8 mouse cellular contexts compared by ENCODE assay signal in genomic region chr2:130839084-130839483, GRCm38 (mm10).
DNase-seq lines count a peak whose midpoint lies in the region; ATAC-seq and TF ChIP-seq lines count a peak whose summit lies in the region.

No protein-coding gene starts in this region.

- H3K4me2 ChIP-seq in liver, embryonic 16.5 days (ENCODE audit: low read depth, low read length), result peak overlapping the region; percentile 95

- WGBS in liver, embryonic 16.5 days (ENCODE audit: insufficient replicate concordance), result 1% methylated on average over 10 of the region's 10 CpGs

- DNase-seq in B cell, adult 2 months, result peak; percentile 9
- DNase-seq in cerebellum, postnatal 14 days, result peak; percentile 57 to 61
- peak; percentile 35 for DNase-seq in heart, adult 8-10 months (ENCODE audit: low spot score)
- peak; percentile 34 to 44 for DNase-seq in kidney, adult 8-10 months
- DNase-seq in right cerebral cortex, adult 2 months (ENCODE audit: low spot score in 2 of 2), result peak; percentile 37 to 43
- DNase-seq in urinary bladder, postnatal 25 days (ENCODE audit: low spot score), result no peak

- no peaks in the 10 kb centered on the region for H3K27me3 ChIP-seq in ES-Bruce4 (ENCODE audit: control insufficient read depth, insufficient read depth, low read length, poor library complexity, severe bottlenecking)
- no peaks in the 10 kb centered on the region for H3K27me3 ChIP-seq in liver, embryonic 16.5 days (ENCODE audit: control insufficient read depth, insufficient read depth, low read depth, low read length)

- TF ChIP-seq POLR2A in ES-Bruce4 (IDR thresholded peaks at IDR 0.05; ENCODE audit: insufficient read depth, low read length), result no peak

- peak overlapping the region; percentile 81 for H3K9ac ChIP-seq in ES-Bruce4 (ENCODE audit: low read depth, poor library complexity, severe bottlenecking)
- peak overlapping the region; percentile 84 for H3K9ac ChIP-seq in liver, embryonic 16.5 days (ENCODE audit: low read depth, low read length)

- no peaks in the 10 kb centered on the region for H3K4me1 ChIP-seq in ES-Bruce4 (ENCODE audit: control insufficient read depth, insufficient read depth, low read length)
- H3K4me1 ChIP-seq in liver, embryonic 16.5 days (ENCODE audit: control insufficient read depth, low read depth, low read length), result peaks cover 14% of the 10 kb centered on the region

- TF ChIP-seq CTCF in ES-Bruce4 (IDR thresholded peaks at IDR 0.05; ENCODE audit: low read depth, low read length), result no peak

- peak overlapping the region; percentile 84 for H3K4me3 ChIP-seq in ES-Bruce4 (ENCODE audit: low read depth, low read length)
- H3K4me3 ChIP-seq in liver, embryonic 16.5 days (ENCODE audit: low read depth, low read length), result peak overlapping the region; percentile 89

- no peak overlapping the region for H3K27ac ChIP-seq in ES-Bruce4 (ENCODE audit: insufficient read depth, low read length)
- peak overlapping the region; percentile 80 for H3K27ac ChIP-seq in liver, embryonic 16.5 days (ENCODE audit: low read length)

- 0 out of 2 replicates have a peak, but pooled peaks have one; percentile 7 for ATAC-seq in liver, embryonic 16.5 days (ENCODE audit: low read depth)

- TF ChIP-seq EP300 in ES-Bruce4 (IDR thresholded peaks at IDR 0.05; ENCODE audit: insufficient read depth, low read depth, low read length), result no peak

- no peaks in the 10 kb centered on the region for H3K36me3 ChIP-seq in ES-Bruce4 (ENCODE audit: control insufficient read depth, insufficient read depth, low read length, poor library complexity, severe bottlenecking)
- H3K36me3 ChIP-seq in liver, embryonic 16.5 days (ENCODE audit: control insufficient read depth, insufficient read depth), result no peaks in the 10 kb centered on the region

- H3K9me3 ChIP-seq in ES-Bruce4 (replicated peaks; ENCODE audit: control insufficient read depth, insufficient read depth, low read length, poor library complexity, severe bottlenecking), result no peaks in the 10 kb centered on the region
- no peaks in the 10 kb centered on the region for H3K9me3 ChIP-seq in liver, embryonic 16.5 days (replicated peaks; ENCODE audit: control insufficient read depth, low read length)
